Mouse (Mus musculus) NIH3T3 (cell line): Measurements from ENCODE around the gene Cdca3.
"Not testable (repeated sequence)": the region's sequence is repeated elsewhere in the genome, so short reads cannot be mapped to it uniquely, and the experiment has no call there.

Source experiments
- DNase-seq: peaks from one replicate; pipeline ENCODE4 v3.0.0-alpha.2; 2012; ENCODE audit warnings: low read depth

Gene Cdca3

DNA sequence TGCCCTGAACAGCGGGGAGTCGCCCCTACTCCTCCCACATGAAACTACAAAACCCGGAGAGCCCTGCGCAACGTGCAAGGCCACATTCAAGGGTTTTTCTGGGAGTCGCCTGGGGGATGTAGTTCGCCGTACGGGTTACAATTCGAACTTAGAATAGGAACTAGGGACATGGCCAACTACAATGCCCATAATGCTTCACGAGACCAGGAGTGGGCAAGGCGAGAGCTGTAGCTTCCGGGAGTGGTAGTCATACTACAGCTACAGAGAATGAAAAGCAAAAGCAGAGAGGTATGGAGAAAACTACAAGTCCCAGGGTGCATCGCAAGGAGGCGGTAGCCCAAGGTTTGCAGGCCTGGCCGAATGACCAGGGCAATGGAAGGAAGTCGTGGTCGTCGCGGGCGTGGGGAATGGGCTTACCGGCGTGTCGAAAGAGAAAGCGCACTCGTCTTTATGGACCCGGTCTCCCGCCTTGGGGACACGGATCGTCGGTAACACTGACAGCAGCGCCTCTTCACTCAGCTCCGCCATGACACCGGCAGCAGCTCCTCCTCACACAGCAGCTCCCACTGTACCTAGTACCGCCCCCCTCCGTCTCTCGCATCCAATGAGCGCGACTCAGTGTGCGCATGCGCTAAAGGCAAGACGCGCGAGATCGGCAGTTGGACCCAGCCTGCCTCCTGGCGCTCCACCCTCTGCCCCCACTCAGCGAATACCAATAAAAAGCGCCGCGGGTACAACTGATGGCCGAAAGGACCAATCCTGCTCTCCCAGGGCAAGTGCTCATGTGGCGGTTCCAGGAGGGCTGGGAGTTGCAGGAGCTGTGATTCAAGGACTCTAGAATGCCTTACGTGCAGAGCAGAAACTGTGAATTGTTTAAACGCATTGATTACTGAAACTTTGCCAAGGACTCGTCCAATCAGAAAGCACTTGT is at the start of gene Cdca3, which contains the start of gene Usp5:
Gene Cdca3 (plus strand): TSS at position 680 of the 931 bp plus-strand sequence.
Gene Usp5 (minus strand): TSS at position 617 of the 931 bp plus-strand sequence.
- peak; percentile 100 for DNase-seq

- no peak for DNase-seq
Observed at GRCm38 (mm10) chr6:124779984-124780416, 49.3 kb upstream of the Cdca3 start.

DNA sequence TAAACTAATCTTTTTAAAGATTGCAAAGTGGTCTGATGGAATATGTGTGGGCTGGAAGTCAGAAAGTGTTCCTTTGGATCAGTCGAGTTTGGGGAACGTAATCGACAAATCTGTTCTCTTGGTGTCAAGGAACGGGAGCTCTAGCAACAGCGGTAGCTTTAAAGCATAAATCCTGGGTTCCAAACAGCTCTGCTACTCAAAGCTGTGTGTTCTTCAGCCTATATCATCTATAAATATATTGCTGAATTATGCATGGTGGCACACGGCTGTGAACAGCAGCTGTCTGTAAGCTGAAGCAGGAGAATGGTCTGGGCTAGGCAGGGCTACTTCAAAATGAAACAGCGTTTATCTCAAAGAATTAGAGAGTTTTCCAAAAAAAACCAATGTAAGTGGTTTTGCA is 48.4 kb upstream of the Cdca3 start:
- no peak for DNase-seq

DNA sequence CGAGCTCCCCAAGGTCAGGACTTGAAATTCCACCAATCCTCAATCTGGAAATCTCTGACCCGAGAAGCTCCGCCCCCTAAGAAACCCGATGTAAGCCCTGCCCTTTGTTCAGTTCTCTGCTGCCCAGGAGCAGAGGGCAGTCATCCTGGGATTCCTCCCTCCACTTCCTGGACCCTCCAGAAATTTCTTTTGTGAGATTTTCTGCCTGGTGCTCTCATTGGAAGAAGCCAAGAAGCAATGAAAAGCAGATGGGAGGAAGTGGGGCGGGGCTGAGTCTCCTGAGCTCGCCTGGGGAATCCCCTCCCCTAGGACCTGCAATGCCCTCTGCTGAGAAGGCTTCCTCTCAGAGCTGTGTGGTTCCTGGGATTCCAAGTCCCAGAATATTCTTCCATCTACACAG is 46.9 kb upstream of the Cdca3 start:
- peak; percentile 89 for DNase-seq

DNA sequence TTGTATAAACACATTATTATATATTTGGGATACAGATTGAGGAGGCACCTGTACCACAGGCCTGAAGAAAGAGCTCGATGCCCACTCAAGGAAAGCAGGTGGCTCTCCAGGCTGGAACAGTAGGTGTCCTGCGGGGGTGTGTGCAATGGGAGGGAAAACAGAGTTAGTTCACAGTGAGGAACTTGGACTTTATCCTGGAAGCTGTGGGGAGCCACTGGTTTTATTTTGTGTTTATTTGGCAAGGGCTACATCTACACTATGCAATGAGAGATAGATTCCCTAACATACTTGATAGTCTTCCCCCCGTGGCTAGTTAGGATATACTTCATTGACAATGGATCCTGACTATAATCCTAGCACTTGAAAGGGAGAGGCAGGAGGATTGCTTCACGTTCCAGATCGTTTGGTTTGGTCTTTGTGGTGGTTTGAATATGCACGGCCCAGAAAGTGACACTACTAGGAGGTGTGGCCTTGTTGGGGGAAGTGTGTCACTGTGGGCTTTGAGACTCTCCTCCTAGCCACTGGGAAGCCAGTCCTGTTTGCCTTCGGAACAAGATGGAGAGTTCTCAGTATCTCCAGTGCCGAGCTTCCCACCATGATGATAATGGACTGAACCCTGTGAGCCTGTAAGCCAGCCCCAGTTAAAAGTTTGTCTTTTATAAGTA is 42.5 kb upstream of the Cdca3 start:
- DNase-seq: no peak

GRCm38 (mm10) chr6:124787722-124788121 is 41.6 kb upstream of the Cdca3 start:
- no peak for DNase-seq

DNA sequence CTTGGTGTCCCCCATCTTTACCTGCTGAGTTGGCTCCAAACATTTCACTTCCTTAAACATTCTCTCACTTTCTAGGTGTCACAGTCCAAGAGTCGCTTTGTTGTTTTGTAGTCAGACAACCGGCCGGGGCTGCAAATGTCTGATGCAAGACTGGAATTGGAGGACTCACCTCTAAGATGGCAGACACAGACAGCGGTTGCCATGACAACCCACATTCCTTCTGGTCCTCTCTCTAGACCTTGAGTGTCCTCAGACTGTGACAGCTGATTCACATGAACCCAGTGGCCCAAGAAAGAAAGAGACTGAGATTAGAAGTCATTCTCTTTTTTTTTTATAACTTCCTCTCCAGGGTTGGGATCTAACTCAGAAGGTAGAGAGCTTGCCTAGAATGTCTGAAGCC is 39.8 kb upstream of the Cdca3 start:
- DNase-seq: no peak

GRCm38 (mm10) chr6:124790121-124790520 is 39.2 kb upstream of the Cdca3 start:
- DNase-seq: no peak

DNA sequence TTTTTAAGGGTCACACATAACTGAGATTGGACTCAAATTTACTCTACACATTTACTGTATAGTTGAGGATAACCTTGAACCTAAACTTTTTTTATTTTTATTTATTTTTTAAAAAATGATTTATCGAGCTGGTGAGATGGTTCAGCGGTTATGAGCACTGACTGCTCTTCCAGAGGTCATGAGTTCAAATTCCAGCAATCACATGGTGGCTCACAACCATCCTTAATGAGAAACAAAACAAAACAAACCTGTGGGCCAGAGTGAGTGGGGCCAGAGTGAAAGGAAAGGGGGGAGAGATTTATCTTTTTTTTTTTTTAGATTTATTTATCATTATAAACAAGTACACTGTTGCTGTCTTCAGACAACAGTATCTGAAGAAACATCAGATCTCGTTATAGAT is 37.4 kb upstream of the Cdca3 start:
- no peak for DNase-seq

GRCm38 (mm10) chr6:124795781-124796180 is 33.6 kb upstream of the Cdca3 start:
- no peak for DNase-seq

GRCm38 (mm10) chr6:124796200-124796599 is 33.1 kb upstream of the Cdca3 start:
- peak; percentile 39 for DNase-seq

- DNase-seq: not testable (repeated sequence)
Observed at GRCm38 (mm10) chr6:124802400-124802799, 26.9 kb upstream of the Cdca3 start.

DNA sequence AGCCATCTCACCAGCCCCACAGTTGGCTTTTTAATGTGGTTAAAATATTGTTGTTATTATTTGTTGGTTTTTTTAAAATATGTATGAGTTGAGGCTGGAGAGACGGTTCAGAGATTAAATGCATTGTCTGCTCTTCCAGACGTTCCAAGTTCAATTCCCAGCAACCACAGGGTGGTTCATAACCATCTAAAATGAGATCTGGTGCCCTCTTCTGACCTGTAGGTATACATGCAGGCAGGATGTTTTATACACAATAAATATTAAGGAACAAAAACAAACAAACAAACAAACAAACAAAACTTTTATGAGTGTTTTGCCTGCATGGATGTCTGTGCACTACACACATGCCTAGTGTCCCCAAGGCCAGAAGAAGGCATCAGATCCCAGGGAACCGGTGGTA is 26.3 kb upstream of the Cdca3 start:
- DNase-seq: no peak

GRCm38 (mm10) chr6:124803691-124804090 is 25.7 kb upstream of the Cdca3 start:
- not testable (repeated sequence) for DNase-seq

DNA sequence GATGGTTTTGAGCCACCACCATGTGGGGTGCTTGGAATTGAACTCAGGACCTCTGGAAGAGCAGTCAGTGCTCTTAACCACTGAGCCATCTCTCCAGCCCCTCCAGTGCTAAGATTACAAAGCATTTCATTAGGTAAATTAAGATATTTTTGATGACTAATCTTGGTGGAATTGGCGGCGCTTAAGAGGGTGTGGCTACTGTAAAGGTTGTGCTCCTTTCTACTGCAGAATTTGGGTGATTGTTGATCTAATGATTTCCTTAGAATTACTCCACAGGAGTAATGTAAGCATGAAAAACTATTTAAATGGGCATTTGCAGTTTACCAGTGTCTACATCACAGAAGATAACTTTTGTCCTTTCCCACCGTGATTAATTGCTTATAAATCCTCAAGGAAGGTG is 25.0 kb upstream of the Cdca3 start:
- no peak for DNase-seq

DNA sequence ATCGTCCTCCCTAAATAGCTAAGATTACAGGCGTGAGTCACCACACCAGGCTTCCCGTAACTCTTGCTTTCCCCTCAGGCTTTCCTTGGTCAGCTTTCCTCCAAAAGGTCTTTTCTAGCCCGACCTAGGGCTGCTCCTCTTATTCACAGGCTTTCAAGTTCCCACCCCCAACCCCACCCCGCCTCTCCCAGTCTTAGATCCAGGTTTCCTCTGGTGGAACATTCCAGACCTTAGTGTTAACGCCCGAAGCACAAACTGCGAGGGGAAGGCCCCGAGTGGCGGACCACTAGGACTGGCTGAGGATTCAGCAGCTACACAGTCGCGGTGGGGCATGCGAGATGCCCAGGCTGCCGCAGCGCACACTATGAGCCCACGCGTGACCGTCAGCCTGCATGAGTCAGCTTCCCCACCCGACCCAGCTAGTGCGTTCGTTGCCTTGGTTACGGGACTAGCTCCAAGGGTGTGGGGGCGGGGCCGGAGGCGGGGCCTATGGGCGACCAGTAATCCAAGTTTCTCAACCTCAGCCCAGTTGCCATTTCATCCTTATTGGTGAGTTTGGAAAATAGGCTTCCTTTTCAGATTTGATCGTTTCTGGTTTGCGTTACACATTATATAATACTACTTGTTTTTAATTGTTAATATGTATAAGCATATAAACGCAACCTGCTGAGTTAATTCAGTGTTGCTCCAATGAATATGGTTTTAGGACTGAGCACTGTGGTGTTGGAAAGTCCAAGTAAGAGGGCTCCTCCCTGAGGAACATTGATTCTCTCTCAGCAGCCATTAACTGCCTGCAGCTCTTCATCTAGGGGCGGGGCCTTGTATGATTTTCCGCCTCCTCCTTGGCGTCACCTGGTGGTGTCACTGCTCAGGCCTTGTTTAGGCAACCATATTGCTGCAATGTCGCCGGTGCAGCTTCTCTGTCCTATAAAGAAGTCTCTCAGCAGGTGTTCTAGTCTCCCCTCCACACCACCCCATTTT is 23.7 kb upstream of the Cdca3 start:
- DNase-seq: peak; percentile 100

- no peak for DNase-seq
Observed at GRCm38 (mm10) chr6:124806446-124807140, 22.8 kb upstream of the Cdca3 start.

GRCm38 (mm10) chr6:124807366-124807765 is 22.0 kb upstream of the Cdca3 start:
- DNase-seq: peak; percentile 76

GRCm38 (mm10) chr6:124807986-124808357 is 21.4 kb upstream of the Cdca3 start:
- DNase-seq: no peak

DNA sequence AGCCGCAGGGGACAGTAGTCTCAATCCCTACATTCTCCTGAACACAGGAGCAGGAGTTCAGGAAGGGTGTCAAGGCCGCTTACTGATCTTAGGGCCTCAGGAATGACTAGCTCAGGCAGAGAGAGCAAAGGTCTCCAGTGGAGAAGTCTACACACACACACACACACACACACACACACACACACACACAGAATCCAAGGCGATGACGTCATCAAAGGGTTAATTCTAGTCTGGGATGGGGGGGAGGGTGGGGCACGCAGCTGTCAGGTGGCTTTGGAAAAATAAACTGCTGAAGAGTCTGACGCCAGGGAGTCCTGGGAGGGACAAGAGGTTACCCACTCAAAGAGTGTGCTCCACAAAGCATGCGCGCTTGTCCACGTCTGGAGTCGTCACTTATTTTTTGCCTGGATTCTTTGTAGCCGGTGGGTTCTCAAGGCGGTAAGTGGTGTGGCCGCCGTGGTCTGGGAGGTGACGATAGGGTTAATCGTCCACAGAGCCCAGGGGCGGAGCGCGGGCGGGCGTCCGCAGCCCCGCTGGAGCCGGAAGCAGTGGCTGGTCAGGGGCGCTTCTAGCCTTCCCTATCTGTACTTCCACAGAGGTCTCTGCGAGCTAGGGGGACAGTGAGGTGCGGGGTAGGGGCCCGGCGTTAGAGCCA is 20.9 kb upstream of the Cdca3 start, which contains the start of gene Spsb2:
Gene Spsb2 (plus strand): TSS at position 304 of the 655 bp plus-strand sequence.
- DNase-seq: peak; percentile 91
